Mouse (Mus musculus) adrenal gland, postnatal 14 days (tissue): ENCODE measurements at regions not wholly inside any gene's neighbourhood (a gene's known extent, or its start where the extent isn't known, plus 50 kb on each side); places are given as distances from the start of the nearest gene placed in this dataset.

Experiments
- DNase-seq: peaks from one replicate; pipeline ENCODE4 v3.0.0; 2021; ENCODE audit warnings: mixed read lengths

DNA sequence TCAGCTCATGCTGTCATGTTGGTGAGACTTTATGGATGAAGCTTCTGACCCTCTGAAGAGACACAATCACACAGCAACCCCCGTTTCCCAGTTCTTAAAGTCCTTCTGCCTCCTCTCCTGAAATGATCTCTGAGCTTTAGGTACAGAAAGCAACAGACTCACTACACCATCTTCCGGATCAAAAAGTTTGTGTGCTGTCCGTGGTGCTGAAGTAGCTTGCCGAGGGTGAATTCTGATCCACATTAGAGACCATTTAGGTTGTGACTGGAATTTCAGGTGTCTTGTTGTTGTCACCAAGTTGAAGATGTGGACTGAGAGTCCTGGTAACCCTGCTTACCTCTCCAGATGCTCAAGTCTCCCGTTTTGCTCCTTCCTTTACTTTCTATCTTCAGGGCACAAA lies 375.2 kb downstream of the Shisa9 start:
- DNase-seq: peak; percentile 38

DNA sequence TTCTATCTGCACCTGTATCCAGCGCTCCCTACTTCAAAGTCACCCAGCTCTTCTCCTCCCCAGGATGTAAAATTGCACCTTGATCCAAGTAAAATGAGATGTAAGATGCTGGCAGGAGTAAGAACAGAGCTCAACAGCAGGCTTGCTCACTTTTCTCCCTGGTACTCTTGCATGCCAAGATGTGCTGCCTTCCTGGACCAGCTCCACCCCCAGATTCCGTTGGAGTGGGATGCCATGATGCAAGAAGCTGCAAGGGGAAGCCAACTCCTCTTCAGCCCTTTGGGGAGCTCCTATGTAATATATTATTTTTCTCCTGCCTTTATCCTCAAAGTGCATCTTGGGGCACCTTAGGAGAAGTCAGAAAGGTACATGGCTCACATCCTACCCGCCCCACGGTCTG lies 405.6 kb downstream of the Shisa9 start:
- no peak for DNase-seq

DNA sequence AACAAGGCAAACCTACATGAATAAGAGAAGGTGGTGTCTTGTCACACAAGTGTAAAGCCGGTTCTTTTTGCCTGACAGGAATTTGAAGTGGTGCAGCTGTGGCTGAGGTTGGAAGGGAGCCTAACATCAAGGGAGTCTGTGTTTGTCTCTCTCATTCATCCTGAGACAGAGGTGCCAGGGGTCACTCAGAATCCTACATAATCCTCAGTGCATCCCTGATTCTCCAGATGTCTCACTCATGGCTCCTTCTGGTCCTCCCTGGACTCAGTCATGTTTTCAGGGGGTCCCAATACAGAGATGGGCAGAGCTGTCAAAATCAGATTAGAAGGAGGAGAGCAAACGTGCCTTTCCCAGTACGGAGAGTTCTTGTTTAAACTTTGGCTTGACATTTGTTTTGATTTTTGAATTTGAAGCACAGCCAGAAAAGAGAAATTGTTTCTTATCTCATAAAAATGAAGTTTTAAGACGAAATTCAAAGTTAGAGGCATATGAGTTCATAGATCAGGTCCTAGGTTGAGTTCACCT lies 451.8 kb downstream of the Shisa9 start:
- DNase-seq: no peak

DNA sequence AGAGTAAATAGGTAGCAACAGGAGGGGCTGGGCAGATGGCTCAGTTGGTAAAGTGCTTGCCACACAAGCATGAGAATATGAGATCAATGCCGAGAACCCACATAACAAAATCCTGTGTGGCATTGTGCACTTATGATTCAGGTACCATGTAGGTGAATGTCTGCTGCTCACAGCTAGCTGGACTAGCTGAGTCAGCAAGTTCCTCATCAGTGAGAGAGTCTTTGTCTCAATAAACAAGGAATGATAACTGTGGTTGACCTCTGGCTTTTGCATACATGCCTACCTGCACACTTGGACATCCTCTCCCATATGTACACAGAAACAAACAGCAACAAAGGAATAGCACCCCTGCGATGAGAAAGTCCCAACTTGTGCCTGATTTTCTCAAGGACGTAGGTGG lies 454.7 kb downstream of the Shisa9 start:
- DNase-seq: no peak

DNA sequence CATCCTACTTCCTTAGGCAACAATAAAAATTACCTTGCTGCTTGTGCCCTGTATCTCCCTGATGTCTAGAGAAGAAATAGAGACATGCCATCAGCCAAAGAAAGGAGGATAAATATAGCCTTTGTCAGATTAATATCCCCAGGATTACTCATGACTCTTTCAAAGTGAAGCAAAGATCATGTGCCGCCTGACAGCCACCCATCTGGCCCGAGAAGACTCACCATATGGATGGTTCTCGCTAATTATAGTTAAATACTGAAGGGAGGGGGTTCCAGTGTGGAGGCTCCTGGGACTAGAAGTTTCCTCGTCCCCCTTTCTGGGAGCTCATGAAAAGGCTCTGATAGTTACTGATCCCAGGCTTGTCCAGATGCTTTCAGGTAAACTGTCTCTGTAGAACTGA lies 470.9 kb downstream of the Shisa9 start:
- no peak for DNase-seq
